Mouse (Mus musculus): ENCODE measurements around the gene Gtf2h2. TPM values are rescaled to one million over a fixed set of nuclear protein-coding genes. Genes with fewer than 3 reads are reported as not detected.
A peak's percentile ranks its signal among the peaks of the same experiment; 100 is the strongest.
"Not testable (repeated sequence)": the region's sequence is repeated elsewhere in the genome, so short reads cannot be mapped to it uniquely, and the experiment has no call there.

The Gtf2h2 gene
- total RNA-seq, 1 experiment from 2014 or later, result 86.4 TPM

GRCm38 (mm10) chr13:100494370-100494769, 2.0 kb upstream of the Gtf2h2 start:
- not testable (repeated sequence) for ATAC-seq (replicated peaks; ENCODE audit: insufficient number of reproducible peaks, low FRiP score, low TSS enrichment, poor library complexity, severe bottlenecking)

- ATAC-seq (replicated peaks; ENCODE audit: insufficient number of reproducible peaks, low FRiP score, low TSS enrichment, poor library complexity, severe bottlenecking), result peak; percentile 68
Observed at GRCm38 (mm10) chr13:100493313-100493712, 934 bp upstream of the Gtf2h2 start.

GRCm38 (mm10) chr13:100491623-100492022, 756 bp downstream of the Gtf2h2 start:
- no peak for ATAC-seq (replicated peaks; ENCODE audit: insufficient number of reproducible peaks, low FRiP score, low TSS enrichment, poor library complexity, severe bottlenecking)

GRCm38 (mm10) chr13:100490424-100490823, 2.0 kb downstream of the Gtf2h2 start:
- no peak for ATAC-seq (replicated peaks; ENCODE audit: insufficient number of reproducible peaks, low FRiP score, low TSS enrichment, poor library complexity, severe bottlenecking)

- ATAC-seq (replicated peaks; ENCODE audit: insufficient number of reproducible peaks, low FRiP score, low TSS enrichment, poor library complexity, severe bottlenecking), result no peak
Observed at GRCm38 (mm10) chr13:100483610-100484009, 8.8 kb downstream of the Gtf2h2 start.

GRCm38 (mm10) chr13:100463527-100464222, 28.7 kb downstream of the Gtf2h2 start:
- ATAC-seq (replicated peaks; ENCODE audit: insufficient number of reproducible peaks, low FRiP score, low TSS enrichment, poor library complexity, severe bottlenecking), result no peak

GRCm38 (mm10) chr13:100461336-100461735, 31.0 kb downstream of the Gtf2h2 start:
- no peak for ATAC-seq (replicated peaks; ENCODE audit: insufficient number of reproducible peaks, low FRiP score, low TSS enrichment, poor library complexity, severe bottlenecking)

GRCm38 (mm10) chr13:100452415-100453127, 39.8 kb downstream of the Gtf2h2 start, which contains the start of gene Naip1:
TSS of gene Naip1 (minus strand) at chr13:100452869.
- ATAC-seq (replicated peaks; ENCODE audit: insufficient number of reproducible peaks, low FRiP score, low TSS enrichment, poor library complexity, severe bottlenecking), result peak; percentile 77

GRCm38 (mm10) chr13:100449495-100449894, 42.9 kb downstream of the Gtf2h2 start:
- peak; percentile 88 for ATAC-seq (replicated peaks; ENCODE audit: insufficient number of reproducible peaks, low FRiP score, low TSS enrichment, poor library complexity, severe bottlenecking)

- ATAC-seq (replicated peaks; ENCODE audit: insufficient number of reproducible peaks, low FRiP score, low TSS enrichment, poor library complexity, severe bottlenecking), result no peak
Observed at GRCm38 (mm10) chr13:100440116-100440515, 52.3 kb downstream of the Gtf2h2 start.

GRCm38 (mm10) chr13:100438701-100439100, 53.7 kb downstream of the Gtf2h2 start:
- no peak for ATAC-seq (replicated peaks; ENCODE audit: insufficient number of reproducible peaks, low FRiP score, low TSS enrichment, poor library complexity, severe bottlenecking)

- no peak for ATAC-seq (replicated peaks; ENCODE audit: insufficient number of reproducible peaks, low FRiP score, low TSS enrichment, poor library complexity, severe bottlenecking)
Observed at GRCm38 (mm10) chr13:100437322-100437825, 55.0 kb downstream of the Gtf2h2 start.

GRCm38 (mm10) chr13:100436556-100437163, 55.7 kb downstream of the Gtf2h2 start:
- ATAC-seq (replicated peaks; ENCODE audit: insufficient number of reproducible peaks, low FRiP score, low TSS enrichment, poor library complexity, severe bottlenecking), result peak; percentile 80

GRCm38 (mm10) chr13:100419958-100420357, 72.4 kb downstream of the Gtf2h2 start:
- not testable (repeated sequence) for ATAC-seq (replicated peaks; ENCODE audit: insufficient number of reproducible peaks, low FRiP score, low TSS enrichment, poor library complexity, severe bottlenecking)

GRCm38 (mm10) chr13:100414428-100414827, 78.0 kb downstream of the Gtf2h2 start:
- ATAC-seq (replicated peaks; ENCODE audit: insufficient number of reproducible peaks, low FRiP score, low TSS enrichment, poor library complexity, severe bottlenecking), result no peak

Other genes starting within 250 kb of the Gtf2h2 start
- gene Naip5, start 246.3 kb downstream of the Gtf2h2 start, total RNA-seq (2017), result 103 to 115 TPM (median 107 TPM) in 3 replicates
- gene Naip6, start 174.9 kb downstream of the Gtf2h2 start, total RNA-seq (2017), result 73.6 to 76.8 TPM (median 74.1 TPM) in 3 replicates
- 1.1 to 2.7 TPM (median 2.3 TPM) in 3 replicates for gene Naip1, start 39.7 kb downstream of the Gtf2h2 start, total RNA-seq (2017)
- not detected in 3 replicates for gene Ocln, start 60.1 kb upstream of the Gtf2h2 start, total RNA-seq (2017)
- 0.86 to 3.1 TPM (median 2.8 TPM) in 3 replicates for gene Marveld2, start 124.4 kb upstream of the Gtf2h2 start, total RNA-seq (2017)
- gene Ak6, start 158.4 kb upstream of the Gtf2h2 start, total RNA-seq (2017), result 102 to 141 TPM (median 133 TPM) in 3 replicates
- gene Rad17, start 158.5 kb upstream of the Gtf2h2 start, total RNA-seq (2017), result 25.1 to 42.9 TPM (median 36.4 TPM) in 3 replicates
- gene Taf9, start 159.0 kb upstream of the Gtf2h2 start, total RNA-seq (2017), result 4.0 to 27.9 TPM (median 7.6 TPM) in 3 replicates
- gene Ccdc125, start 177.1 kb upstream of the Gtf2h2 start, total RNA-seq (2017), result 43.9 to 51.2 TPM (median 46.1 TPM) in 3 replicates
- 21.2 to 49.2 TPM (median 26.1 TPM) in 3 replicates for gene Cdk7, start 238.4 kb upstream of the Gtf2h2 start, total RNA-seq (2017)

All from monocyte, adult 5-6 weeks (primary cell).